Mouse (Mus musculus): ENCODE results near the gene Gm20812.
"Not testable (repeated sequence)": the region's sequence is repeated elsewhere in the genome, so short reads cannot be mapped to it uniquely, and the experiment has no call there.

Gm20812 gene

GRCm38 (mm10) chrY:12381681-12382080 is at the start of gene Gm20812:
Gene Gm20812, plus strand, starts transcription at chrY:12381981.
- DNase-seq (ENCODE audit: low read depth, low spot score), result not testable (repeated sequence)

Measured in forelimb bud, embryonic 11.5 days (tissue).